Mouse (Mus musculus) mature B cell (primary cell): Measurements from ENCODE around the gene Gm13288.
"Not testable (repeated sequence)": the region's sequence is repeated elsewhere in the genome, so short reads cannot be mapped to it uniquely, and the experiment has no call there.

Experiments used
- in situ Hi-C: fragments of 300-500 bp; cut with MboI; formaldehyde crosslinking; loops from 2 replicates; pipeline ENCODE4 v1.14.3; 2019

Gm13288 gene

GRCm38 (mm10) chr4:88805231-88805630 is at the start of gene Gm13288:
TSS of gene Gm13288 (plus strand) at chr4:88805531.
- in situ Hi-C loops: not testable (repeated sequence)

GRCm38 (mm10) chr4:88756581-88757513 is 48.5 kb upstream of the Gm13288 start:
- in situ Hi-C loops: not testable (repeated sequence)

GRCm38 (mm10) chr4:88757628-88758031 is 47.7 kb upstream of the Gm13288 start:
- in situ Hi-C loops: not testable (repeated sequence)

DNA sequence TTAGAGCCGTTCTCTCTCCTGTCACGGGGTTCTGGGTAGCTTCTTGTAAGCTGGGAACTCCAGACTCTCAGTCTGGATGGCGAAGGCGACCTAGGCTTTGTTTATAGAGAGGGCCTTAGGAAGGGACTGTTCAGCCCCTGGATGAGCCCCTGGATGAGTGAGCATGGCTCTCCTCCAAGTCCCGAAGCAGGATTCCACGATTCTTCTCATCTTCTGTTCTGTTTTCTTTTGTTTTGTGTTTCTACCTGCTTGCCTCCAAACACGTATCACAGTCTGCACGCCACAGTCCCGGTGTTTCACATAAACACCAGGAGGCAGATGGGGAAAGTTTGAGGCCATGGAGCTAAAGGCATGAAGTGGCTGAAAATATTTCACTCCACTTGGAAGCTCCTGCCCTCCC is 46.6 kb upstream of the Gm13288 start:
- in situ Hi-C loops: not testable (repeated sequence)

GRCm38 (mm10) chr4:88759610-88760268 is 45.6 kb upstream of the Gm13288 start, which contains the start of gene Gm13283:
TSS of gene Gm13283 (plus strand) at chr4:88760119.
- in situ Hi-C loops: not testable (repeated sequence)

DNA sequence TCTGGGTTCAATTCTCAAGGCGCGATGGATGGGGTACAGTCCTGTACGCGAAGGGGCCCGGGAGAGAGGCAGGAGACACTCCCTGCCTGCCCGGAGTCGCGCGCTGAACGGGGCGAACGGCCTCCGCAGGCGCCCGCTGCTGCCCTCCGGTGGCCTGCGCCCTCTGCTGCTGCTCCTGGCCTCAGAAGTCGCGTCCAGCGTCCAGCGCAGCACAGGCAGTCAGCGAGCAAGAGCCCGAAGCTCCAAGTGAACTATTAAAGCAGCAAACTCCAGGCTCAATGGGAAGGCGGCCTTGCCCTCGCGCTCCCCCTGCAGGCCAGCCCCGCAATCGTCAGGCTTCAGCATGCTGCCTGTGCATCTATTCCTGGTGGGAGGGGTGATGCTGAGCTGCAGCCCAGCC is 44.9 kb upstream of the Gm13288 start:
- in situ Hi-C loops: not testable (repeated sequence)

DNA sequence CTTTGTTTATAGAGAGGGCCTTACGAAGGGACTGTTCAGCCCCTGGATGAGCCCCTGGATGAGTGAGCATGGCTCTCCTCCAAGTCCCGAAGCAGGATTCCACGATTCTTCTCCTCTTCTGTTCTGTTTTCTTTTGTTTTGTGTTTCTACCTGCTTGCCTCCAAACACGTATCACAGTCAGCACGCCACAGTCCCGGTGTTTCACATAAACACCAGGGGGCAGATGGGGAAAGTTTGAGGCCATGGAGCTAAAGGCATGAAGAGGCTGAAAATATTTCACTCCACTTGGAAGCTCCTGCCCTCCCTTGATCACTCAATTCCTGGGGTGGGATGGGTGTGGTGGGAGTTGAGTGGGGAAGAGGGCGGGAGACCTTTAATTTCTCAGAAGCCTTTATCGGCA is 43.6 kb upstream of the Gm13288 start:
- in situ Hi-C loops: not testable (repeated sequence)

- in situ Hi-C loops: not testable (repeated sequence)
Measured at GRCm38 (mm10) chr4:88762341-88762740, 43.0 kb upstream of the Gm13288 start.

GRCm38 (mm10) chr4:88763384-88764018 is 41.8 kb upstream of the Gm13288 start:
- in situ Hi-C loops: not testable (repeated sequence)

DNA sequence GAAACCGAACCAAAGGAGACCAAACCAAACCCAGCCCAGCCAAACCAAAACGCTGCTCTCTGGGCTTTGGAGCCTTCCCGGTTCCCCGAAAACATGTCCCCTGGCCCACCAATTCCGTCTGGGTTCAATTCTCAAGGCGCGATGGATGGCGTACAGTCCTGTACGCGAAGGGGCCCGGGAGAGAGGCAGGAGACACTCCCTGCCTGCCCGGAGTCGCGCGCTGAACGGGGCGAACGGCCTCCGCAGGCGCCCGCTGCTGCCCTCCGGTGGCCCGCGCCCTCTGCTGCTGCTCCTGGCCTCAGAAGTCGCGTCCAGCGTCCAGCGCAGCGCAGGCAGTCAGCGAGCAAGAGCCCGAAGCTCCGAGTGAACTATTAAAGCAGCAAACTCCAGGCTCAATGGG is 31.8 kb upstream of the Gm13288 start, which contains the start of gene Gm13290:
TSS of gene Gm13290 (plus strand) at position 301 of the 400 bp plus-strand sequence.
- in situ Hi-C loops: not testable (repeated sequence)

GRCm38 (mm10) chr4:88776622-88777021 is 28.7 kb upstream of the Gm13288 start, which contains the start of gene Gm13289:
TSS of gene Gm13289 (plus strand) at chr4:88776922.
- in situ Hi-C loops: not testable (repeated sequence)

DNA sequence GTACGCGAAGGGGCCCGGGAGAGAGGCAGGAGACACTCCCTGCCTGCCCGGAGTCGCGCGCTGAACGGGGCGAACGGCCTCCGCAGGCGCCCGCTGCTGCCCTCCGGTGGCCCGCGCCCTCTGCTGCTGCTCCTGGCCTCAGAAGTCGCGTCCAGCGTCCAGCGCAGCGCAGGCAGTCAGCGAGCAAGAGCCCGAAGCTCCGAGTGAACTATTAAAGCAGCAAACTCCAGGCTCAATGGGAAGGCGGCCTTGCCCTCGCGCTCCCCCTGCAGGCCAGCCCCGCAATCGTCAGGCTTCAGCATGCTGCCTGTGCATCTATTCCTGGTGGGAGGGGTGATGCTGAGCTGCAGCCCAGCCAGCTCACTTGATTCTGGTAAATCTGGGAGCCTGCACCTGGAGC is 25.8 kb upstream of the Gm13288 start, which contains the start of gene Gm13272:
TSS of gene Gm13272 (plus strand) at position 301 of the 400 bp plus-strand sequence.
- in situ Hi-C loops: not testable (repeated sequence)

DNA sequence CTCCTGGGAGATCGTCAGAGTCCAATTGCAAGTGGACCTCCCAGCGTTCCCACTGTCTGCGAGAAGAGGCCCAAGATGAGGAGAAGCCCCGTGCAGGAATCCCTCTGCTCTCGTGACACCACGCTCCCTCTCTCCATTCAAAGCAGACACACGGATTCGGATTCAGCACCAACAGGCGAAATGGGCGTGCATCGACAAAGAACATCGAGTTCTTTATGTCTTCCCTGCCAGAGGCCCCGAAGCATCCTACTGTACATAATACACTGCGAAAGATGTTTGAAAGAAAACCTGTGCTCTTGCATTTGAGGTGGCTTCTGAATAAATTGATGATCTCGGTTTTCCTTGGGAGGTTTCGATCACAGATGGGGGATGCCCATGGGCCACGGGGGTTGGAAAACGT is 25.0 kb upstream of the Gm13288 start:
- in situ Hi-C loops: not testable (repeated sequence)

DNA sequence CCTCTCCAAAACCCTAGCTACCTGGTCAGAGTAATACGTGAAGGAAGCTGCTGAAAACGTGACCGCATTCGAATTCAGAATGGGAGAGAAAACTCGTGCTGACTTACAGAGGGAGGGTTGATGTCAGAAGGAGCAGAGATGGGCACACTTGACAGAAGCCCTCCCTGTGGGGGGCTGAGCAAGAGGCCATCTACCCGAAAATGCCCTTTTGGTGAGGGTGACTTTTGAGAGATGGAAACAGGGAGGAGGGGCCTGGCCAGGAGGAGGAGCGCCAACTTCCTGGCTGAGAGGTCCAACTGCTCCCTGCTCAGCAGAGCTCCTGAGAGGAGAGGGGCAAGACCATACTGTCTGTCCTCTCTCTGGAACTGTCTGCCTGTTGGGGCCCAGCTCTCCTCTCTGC is 23.5 kb upstream of the Gm13288 start, which contains the start of gene Ifnz:
TSS of gene Ifnz (plus strand) at position 301 of the 400 bp plus-strand sequence.
- in situ Hi-C loops: not testable (repeated sequence)

GRCm38 (mm10) chr4:88782335-88782734 is 23.0 kb upstream of the Gm13288 start:
- in situ Hi-C loops: not testable (repeated sequence)

- in situ Hi-C loops: not testable (repeated sequence)
Measured at GRCm38 (mm10) chr4:88785409-88785808, 19.9 kb upstream of the Gm13288 start, which contains the start of gene Gm13276. TSS of gene Gm13276 (plus strand) at chr4:88785709.

DNA sequence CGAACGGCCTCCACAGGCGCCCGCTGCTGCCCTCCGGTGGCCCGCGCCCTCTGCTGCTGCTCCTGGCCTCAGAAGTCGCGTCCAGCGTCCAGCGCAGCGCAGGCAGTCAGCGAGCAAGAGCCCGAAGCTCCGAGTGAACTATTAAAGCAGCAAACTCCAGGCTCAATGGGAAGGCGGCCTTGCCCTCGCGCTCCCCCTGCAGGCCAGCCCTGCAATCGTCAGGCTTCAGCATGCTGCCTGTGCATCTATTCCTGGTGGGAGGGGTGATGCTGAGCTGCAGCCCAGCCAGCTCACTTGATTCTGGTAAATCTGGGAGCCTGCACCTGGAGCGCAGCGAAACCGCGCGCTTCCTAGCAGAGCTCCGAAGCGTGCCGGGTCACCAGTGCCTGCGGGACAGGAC is 16.9 kb upstream of the Gm13288 start, which contains the start of gene Gm13277:
TSS of gene Gm13277 (plus strand) at position 231 of the 400 bp plus-strand sequence.
- in situ Hi-C loops: not testable (repeated sequence)

DNA sequence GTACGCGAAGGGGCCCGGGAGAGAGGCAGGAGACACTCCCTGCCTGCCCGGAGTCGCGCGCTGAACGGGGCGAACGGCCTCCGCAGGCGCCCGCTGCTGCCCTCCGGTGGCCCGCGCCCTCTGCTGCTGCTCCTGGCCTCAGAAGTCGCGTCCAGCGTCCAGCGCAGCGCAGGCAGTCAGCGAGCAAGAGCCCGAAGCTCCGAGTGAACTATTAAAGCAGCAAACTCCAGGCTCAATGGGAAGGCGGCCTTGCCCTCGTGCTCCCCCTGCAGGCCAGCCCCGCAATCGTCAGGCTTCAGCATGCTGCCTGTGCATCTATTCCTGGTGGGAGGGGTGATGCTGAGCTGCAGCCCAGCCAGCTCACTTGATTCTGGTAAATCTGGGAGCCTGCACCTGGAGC is 14.1 kb upstream of the Gm13288 start, which contains the start of gene Gm13278:
TSS of gene Gm13278 (plus strand) at position 301 of the 400 bp plus-strand sequence.
- in situ Hi-C loops: not testable (repeated sequence)

DNA sequence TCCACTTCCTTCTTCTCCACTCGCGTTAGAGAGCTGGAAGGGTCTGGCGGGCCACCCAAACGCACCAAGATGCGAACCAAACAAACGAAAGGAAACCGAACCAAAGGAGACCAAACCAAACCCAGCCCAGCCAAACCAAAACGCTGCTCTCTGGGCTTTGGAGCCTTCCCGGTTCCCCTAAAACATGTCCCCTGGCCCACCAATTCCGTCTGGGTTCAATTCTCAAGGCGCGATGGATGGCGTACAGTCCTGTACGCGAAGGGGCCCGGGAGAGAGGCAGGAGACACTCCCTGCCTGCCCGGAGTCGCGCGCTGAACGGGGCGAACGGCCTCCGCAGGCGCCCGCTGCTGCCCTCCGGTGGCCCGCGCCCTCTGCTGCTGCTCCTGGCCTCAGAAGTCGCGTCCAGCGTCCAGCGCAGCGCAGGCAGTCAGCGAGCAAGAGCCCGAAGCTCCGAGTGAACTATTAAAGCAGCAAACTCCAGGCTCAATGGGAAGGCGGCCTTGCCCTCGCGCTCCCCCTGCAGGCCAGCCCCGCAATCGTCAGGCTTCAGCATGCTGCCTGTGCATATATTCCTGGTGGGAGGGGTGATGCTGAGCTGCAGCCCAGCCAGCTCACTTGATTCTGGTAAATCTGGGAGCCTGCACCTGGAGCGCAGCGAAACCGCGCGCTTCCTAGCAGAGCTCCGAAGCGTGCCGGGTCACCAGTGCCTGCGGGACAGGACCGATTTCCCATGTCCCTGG is 11.2 kb upstream of the Gm13288 start, which contains the start of gene Gm13275:
TSS of gene Gm13275 (plus strand) at position 552 of the 740 bp plus-strand sequence.
- in situ Hi-C loops: not testable (repeated sequence)

- in situ Hi-C loops: not testable (repeated sequence)
Measured at GRCm38 (mm10) chr4:88797097-88797496, 8.2 kb upstream of the Gm13288 start, which contains the start of gene Gm13279. TSS of gene Gm13279 (plus strand) at chr4:88797397.

DNA sequence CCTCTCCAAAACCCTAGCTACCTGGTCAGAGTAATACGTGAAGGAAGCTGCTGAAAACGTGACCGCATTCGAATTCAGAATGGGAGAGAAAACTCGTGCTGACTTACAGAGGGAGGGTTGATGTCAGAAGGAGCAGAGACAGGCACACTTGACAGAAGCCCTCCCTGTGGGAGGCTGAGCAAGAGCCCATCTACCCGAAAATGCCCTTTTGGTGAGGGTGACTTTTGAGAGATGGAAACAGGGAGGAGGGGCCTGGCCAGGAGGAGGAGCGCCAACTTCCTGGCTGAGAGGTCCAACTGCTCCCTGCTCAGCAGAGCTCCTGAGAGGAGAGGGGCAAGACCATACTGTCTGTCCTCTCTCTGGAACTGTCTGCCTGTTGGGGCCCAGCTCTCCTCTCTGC is 6.0 kb upstream of the Gm13288 start, which contains the start of gene Gm13285:
TSS of gene Gm13285 (plus strand) at position 301 of the 400 bp plus-strand sequence.
- in situ Hi-C loops: not testable (repeated sequence)
